Mouse (Mus musculus) gonadal fat pad, adult 2 months (tissue): Measurements from ENCODE around the gene Dyrk1a. TPM values are rescaled to one million over a fixed set of nuclear protein-coding genes. Genes with fewer than 3 reads are reported as not detected.
"Not testable (repeated sequence)": the region's sequence is repeated elsewhere in the genome, so short reads cannot be mapped to it uniquely, and the experiment has no call there.

Experiments used
- DNase-seq: peaks from one replicate; pipeline ENCODE4 v3.0.0-alpha.2; 2012; ENCODE audit warnings: low read depth
- polyA plus RNA-seq: library from polyadenylated mRNA; depleted of rRNA; stranded (reverse); fragments of >200 nt; gene quantifications from 2 replicates; pipeline ENCODE4 v1.2.3, GENCODE M21; 2012

The Dyrk1a gene
- polyA plus RNA-seq, 1 experiment: 29.1 TPM

DNA sequence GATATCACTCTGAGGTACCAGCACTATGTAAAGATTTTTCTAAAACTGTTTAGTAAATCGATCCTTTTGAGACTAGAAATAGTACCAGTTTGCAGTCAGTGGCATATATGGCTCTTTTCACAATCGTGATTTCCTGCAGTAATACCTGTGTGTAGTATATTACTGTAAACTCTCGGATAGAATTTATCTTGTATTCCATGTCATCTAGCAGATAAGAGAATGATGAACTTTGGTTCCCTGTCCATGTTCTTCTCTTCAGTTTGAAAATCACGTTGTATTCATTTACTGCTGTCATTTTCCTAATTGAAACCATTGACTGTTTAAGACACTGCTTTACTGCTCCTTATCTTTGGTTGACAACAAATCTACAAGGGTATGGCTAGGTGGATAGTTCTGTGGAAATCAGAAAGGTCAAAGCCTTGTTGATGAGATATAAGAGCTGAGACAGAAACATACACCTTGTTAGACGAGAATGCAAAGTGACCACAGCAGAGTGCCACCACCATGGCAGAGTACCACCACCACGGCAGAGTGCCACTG is 62.7 kb downstream of the Dyrk1a start:
- no peak for DNase-seq

DNA sequence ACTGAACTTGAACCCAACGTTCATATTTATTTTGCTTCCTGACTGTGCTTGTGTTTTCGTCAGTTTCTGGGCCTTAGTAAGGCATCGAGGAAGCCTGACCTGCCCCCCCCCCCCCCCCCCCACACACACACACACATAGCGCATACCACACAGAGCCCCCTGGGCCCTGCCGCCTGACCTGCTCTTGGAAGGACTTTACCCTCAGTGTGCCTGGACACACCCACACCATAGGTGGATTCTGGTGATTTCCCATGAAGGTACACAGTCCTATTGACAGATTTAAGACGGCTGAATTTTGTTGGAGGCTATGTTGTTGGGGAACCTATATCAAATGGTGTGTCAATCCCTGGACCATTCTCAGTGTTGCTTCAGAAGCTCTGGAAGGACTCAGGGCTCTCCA is 63.2 kb downstream of the Dyrk1a start:
- no peak for DNase-seq

DNA sequence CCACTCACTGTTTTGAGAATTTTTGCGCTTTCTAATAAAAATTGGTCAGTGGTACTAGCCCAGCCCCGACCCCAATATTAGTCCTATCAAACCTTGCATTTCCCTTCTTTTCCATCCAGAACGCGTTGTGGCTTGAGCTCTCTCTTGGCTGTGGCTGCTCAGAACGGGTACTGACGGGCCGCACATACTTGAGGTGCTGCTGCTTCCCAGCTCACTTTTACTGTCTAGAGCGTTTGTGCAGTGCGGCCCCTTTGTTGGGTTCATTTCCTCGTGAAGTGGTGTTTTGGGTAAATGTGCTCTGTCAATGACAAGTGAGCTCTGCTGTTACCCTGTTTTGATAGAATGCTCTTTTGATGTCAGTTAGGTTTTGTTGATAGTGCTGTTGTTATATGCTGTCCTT is 67.6 kb downstream of the Dyrk1a start:
- DNase-seq: no peak

DNA sequence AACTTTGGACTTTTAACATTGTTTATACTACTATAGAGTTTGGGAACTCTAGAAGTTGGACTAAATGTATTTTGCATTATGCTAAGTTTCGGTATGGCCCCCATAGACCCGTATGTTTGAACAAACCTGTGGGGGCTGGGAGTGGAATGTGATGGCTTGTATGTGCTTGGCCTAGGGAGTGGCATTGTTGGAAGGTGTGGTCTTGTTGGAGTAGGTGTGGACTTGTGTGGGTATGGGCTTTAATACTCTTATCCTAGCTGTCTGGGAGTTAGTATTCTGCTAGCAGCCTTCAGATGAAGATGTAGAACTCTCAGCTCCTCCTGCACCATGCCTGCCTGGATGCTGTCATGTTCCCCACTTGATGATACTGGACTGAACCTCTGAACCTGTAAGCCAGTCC is 72.0 kb downstream of the Dyrk1a start:
- DNase-seq: no peak

DNA sequence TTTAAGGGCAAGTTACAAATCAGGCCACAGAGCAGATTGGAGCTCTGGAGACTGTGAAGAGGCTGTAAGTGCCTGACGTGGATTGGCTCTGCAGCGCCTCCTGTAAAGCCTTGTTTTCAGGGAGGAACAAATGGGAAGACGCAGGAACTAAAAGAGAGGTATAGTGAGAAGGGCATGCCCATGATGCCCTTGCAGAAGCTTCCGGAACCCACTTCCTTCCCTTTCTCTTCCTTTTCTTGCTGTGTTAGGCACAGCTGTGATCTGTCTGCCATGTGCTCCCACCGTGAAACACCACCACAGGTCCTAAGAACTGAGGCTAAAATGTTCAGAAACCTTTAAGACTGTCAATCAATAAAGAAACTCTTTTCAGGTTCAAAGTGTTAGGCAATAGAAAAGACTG is 77.3 kb downstream of the Dyrk1a start:
- no peak for DNase-seq

DNA sequence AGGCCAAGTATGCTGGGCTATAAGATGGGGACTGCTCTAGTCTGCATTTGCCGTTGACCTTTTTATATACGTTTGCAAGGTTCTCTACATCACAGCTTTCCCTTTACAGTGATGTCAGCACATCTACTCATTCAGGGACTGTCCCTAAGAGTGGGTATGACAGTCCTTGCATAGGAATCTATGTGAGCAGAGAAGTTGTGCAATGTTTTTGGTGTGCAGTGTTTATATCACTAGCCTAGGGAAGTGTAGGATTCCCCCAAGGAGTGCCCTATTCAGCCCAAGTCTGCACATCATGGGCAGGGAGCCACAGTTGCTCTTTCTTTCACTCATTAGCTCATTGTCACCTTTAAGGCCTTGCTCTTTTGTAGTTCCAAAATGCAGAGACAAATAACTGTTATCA is 78.1 kb downstream of the Dyrk1a start:
- no peak for DNase-seq

DNA sequence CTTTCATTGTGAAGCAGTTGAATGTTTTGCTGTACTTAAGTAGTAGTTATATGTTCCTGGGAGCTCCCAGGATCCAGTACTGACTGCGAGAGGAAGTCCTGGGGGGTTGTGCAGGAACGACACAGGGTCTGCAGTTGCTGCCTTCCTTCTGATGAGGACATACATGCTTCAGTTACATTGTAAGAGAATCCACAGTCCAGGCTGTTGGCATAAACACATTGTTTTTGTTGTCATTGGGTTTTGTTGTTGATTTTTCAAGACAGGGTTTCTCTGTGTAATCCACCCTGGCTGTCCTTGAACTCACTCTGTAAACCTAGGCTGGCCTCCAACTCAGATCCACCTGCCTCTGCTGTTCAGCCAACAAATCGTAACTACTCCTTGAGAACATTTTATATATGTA is 80.1 kb downstream of the Dyrk1a start:
- DNase-seq: no peak

DNA sequence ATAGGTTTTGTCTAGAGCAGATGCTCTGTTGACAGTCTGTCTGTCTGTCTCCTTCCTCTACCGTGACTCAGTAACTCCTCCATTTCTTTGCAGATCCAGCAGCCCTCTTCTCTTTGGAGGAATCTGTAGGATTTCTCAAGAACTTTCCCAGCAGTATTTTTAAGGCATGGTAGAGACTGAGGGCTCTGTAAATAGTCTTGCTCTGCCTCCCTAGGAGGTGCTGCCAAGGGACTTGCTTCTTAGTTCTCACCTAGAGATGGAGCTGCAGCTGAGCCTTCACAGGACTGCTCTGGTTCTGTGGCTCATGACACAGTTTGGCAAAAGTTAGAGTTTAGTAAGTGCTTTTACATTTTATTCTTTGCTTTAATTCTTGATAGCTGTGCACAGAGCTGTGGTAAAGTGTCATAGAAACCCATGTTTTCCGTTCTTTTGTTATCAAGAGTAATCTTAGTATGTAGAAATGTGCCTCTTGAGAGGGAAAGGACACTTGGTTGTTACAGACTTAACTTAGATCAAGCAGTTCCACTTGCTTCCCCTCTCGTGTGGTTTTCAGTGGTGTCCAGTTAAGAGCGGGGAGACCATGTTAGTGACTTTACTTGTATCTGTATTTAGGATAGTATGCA is 82.4 kb downstream of the Dyrk1a start:
- no peak for DNase-seq

DNA sequence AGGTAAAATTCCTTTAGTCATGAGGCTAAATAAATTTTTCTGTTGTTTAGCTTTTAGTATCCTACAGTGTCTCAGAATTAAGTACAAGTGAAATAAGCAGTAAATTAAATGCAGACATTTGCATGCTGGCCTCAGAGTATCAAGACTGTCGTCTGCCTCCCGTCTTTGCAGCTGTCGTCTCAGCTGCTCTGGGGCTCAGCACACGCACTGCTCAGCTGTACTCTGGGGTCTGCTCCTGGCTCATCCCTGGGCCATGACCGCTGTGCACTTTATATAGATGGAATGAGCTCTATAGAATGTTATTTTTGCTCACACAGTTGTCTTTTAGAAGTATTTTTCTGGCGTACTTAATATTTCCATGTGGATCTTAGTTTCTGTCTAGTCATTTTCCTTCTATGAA is 85.3 kb downstream of the Dyrk1a start:
- DNase-seq: no peak

DNA sequence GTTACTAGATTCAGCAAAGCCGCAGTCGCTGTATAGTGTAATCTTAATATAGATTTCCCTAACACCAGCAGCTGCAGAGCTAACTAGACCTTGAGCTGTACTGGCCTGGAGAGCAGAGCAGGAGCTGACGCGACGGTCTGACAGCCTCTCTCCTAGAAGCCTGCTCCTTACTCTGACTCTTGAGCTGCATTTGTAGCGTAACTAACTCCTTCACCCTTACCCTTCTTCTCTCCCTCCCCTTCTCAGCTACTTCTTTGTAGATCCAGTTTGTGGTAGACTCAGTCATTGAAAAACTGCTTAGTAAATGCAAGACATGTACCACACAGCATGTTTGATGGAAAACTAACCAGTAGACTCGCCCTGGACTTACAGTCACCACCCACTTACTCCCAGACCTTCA is 87.1 kb downstream of the Dyrk1a start:
- no peak for DNase-seq

DNA sequence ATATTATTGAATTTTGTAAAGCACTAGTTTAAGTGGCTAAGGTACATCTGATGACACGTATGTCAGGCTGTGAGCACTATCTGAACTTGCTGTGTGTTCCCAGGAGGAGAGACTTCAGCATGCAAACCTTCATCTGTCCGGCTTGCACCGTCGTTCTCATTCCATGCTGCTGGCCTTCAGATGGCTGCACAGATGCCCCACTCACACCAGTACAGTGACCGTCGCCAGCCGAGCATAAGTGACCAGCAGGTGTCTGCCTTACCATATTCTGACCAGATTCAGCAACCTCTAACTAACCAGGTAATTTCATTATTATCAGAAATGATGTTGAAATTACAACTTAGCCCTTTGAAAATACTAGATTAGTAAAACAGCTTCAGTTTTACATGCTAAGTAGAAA is 89.6 kb downstream of the Dyrk1a start:
- DNase-seq: no peak

DNA sequence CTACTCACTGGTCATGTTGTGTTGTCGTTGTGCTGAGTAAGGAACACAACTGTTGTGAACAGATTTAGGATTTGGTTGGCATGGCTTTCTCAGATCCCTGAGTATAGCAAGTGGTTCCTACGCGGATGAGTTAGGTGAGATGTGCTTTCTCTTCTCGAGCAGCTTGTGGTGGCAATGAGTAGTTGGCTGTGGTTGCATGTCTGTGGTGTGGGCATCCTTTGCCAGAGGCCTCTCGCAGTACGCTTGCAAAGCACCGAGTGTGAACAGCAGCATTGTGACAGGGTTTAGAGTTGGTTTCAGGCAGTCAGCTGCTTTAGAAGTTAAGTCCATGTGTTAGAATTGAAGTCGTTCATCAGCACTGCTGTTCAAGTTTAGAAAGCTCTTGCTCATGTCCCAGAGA is 90.4 kb downstream of the Dyrk1a start:
- no peak for DNase-seq

DNA sequence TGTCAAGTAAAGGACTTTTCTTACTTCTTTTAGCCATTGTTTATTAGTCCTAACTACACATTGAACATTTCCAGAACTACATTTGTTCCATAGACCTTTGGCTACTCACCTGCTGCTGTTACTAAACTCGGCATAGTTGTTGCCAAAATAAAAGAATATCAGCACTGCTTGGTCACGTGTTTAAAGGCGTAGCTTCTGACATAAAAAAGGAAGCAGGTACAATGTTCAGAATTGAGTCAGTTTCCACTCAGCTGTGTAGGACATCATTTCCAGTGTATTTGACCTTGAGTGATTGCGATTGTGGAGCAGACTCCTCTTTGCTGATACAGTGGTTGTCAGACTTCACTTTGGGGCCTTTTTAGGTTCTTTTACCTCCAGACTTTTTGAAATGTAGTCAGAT is 97.7 kb downstream of the Dyrk1a start:
- no peak for DNase-seq

DNA sequence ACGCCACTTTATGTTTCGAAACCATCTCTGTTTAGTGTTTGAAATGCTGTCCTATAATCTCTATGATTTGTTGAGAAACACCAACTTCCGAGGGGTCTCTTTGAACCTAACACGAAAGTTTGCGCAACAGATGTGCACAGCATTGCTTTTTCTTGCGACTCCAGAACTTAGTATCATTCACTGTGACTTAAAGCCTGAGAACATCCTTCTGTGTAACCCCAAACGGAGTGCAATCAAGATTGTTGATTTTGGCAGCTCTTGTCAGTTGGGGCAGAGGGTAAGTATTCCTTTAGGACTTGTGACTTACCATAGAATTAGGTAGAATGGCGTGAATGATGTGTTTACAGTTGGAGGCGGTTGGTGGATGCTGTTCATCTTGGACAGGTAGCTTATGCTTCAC is 101.5 kb downstream of the Dyrk1a start:
- DNase-seq: peak; percentile 61

DNA sequence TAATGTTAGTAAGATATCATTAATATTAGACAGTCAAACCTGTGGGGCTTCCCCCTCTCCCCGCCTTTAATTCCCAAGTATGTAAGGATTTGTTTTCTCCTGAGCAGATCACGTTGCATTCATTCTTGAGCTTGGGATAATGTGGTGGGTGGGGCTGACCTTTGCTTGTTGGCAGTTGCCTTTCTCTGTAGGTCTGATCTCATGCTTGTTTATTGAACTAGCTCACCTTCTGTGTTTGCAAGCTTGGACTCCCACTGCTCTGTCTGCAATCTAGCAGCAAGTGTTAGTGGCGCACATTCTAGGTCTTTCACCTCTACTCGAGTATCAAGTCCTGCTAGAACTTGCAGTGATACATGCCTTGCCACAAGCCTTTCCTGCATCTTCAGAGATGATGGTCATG is 111.1 kb downstream of the Dyrk1a start:
- no peak for DNase-seq

DNA sequence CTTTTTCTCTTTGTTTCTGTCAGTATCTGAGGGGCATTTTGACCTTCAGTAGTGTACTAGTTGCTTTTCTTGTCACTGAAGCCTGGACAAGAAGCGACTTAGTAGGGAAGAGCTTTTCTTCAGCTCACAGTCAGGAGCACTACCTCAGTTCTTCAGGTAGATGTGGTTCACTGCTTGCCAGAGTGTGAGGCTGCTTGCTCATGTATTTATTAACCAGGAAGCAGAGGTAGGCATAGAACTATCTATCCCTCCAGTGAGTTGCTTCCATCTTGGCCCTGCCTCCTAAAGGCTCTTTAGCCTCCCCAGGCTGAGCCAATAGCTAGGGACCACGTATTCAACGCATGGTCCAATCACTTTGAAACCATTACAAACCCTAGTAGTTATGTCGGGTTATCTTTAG is 112.0 kb downstream of the Dyrk1a start:
- DNase-seq: no peak

DNA sequence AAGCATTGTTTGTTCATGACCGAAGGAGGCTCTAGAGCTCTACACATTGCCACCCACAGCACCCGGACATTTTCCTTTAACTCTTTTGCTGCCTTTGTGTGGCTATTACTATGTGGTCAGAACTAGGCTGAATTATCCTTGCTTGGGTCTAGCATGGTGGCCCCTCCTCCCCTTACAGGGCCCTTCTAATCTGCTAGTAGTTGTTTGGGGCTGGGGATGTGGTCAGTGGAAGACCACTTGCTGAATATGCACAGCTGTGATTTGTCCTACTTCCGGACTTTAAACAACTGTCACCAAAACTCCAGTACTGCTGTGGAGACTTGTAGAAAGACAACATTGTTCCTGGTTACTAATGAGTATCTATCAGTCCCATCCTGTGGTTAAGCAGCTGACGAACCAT is 114.2 kb downstream of the Dyrk1a start:
- no peak for DNase-seq

DNA sequence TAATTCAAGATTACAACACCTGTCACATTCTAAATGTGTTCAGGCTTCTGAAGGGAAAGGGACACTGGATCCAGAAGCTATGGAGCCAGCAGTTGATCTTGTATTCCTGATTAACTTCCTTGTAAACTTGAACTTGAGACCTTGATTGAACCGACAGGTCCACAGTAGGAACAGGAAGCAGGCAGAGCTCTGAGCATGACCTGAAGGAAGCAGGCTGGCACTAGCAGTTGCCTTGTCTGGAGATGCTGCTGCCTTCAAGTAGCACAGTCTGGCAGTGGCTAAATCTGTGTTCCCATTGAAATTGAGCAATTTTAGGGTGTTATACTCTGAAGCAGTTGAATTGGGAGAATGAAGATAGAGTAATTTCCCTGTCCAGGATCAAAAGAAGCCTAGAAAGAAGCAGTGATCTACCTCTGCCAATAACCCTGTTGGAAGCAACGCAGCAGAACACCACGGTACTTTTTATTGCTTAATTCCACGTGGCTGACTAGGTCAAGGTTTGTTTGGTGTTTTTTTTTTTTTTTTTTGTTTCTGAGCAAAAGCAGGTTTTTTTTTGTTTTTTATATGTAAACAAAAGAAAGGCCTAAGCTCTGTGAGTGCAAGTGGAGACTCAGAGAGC is 124.0 kb downstream of the Dyrk1a start:
- DNase-seq: no peak

DNA sequence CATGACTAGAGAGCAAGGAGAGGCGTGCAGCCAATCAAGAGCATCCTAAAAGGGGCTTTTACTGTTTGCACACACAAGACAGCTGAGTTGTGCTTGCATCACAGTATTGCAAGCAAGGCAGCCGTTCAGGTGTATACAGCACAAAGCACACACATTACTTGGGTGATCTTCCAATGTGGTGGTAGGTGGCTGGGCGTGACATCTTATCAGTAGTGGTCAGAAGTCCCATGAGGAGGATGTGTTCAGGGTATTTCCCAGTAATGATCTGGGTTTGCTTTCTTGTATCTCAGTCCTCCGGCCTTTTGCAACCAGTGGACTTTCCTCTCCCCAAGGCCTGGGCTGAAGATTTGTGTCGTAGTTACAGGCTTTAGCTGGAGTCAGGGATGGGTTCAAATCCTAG is 127.7 kb downstream of the Dyrk1a start:
- no peak for DNase-seq

DNA sequence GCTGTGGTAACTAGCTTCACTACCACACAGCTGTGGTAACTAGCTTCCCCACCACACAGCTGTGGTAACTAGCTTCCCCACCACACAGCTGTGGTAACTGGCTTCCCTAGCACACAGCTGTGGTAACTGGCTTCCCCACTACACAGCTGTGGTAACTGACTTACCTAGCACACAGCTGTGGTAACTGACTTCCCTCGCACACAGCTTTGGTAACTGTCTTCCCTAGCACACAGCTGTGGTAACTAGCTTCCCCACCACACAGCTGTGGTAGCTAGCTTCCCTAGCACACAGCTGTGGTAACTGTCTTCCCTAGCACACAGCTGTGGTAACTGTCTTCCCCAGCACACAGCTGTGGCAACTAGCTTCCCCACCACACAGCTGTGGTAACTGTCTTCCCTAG is 128.4 kb downstream of the Dyrk1a start:
- not testable (repeated sequence) for DNase-seq

DNA sequence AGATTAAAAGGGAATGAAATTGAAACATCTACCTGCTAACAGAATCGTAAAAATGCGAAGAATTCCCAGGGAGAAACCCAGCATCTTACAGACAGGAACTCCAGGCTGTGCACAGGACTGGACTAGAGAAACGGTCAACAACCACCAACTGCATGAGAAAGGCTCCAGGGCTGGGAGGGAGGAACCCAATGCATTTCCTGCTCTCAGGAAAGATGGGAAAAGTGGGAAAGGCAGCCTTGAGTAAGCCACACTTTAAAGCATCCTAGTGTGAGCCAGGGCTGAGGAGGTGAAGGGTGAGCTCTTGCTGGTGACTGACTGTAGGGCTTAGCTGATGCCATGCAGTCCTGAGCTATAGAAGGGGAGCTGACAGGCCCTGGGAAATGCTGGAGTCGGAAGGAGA is 131.3 kb downstream of the Dyrk1a start:
- no peak for DNase-seq

DNA sequence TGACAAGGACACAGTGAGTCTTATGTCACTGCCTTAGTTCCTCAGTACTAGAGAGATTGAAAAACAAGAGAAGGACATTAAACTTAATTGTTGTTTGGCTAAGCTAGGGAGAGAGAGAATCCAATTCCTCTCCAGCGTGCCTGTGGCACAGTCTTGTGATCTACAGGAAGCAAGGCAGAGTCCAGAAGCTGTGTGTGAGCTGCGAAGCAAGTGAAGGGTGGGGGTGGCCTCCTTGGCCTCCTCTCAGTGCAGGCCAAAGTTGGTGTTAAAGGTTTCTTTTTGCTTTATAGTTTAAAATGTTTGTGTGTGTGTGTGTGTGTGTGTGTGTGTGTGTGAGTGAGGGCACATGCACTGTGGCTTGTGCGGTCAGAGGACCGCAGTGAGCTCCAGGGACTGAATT is 132.2 kb downstream of the Dyrk1a start:
- no peak for DNase-seq

DNA sequence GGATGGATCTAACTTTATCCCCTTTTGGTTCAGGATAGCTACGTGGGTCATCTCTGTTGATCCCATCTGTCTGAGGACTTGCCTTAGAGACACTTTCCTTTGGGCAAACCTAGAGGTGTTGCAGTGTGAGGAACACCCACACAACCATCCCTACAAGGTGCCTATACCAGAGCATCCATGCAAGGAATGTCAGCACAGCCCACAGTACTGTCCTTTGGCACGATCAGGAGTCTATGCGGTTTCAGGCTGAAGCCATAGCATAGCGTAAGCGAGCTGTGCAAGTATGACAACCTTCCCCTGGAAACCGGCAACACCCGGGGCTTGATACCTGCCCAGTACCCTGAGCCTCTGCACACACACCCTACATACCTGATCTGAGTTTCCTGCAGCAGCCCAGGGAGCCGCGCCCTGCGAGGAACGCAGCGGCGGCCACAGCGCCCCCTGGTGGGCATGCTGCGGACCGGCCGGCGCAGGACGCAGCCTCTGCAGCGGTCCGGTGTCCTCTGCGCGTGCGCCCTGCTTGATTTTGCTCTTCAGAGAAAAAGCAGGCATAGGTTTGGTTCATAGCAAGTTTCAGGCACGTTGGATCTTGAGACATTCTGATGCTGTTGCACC is 143.8 kb downstream of the Dyrk1a start:
- no peak for DNase-seq
